Mouse (Mus musculus) stomach, embryonic 15.5 days (tissue): ENCODE measurements around the gene BC024978. TPM values are rescaled to one million over a fixed set of nuclear protein-coding genes. Genes with fewer than 3 reads are reported as not detected.

Experiments
- ATAC-seq: fragments of 200-750 bp; cut with Nextera tagmentation; 2 replicates; pipeline ENCODE4 v1.8.0; 2017; ENCODE audit warnings: low read depth, moderate number of reproducible peaks, moderate TSS enrichment; ENCODE audit not compliant: insufficient read depth, low FRiP score
- H3K27ac ChIP-seq: fragments of 300-500 bp; sonication (generic); 2 replicates; pipeline ENCODE4 v1.5.1; 2015; ENCODE audit warnings: mild to moderate bottlenecking, inconsistent platforms
- H3K27me3 ChIP-seq: fragments of 300-500 bp; sonication (generic); replicated peaks from 2 replicates; pipeline ENCODE4 v1.6.1; 2015; ENCODE audit warnings: inconsistent platforms
- H3K36me3 ChIP-seq: fragments of 300-500 bp; sonication (generic); 2 replicates; pipeline ENCODE4 v1.6.1; 2015; ENCODE audit warnings: inconsistent platforms
- H3K4me1 ChIP-seq: fragments of 300-500 bp; sonication (generic); 2 replicates; pipeline ENCODE4 v1.6.1; 2015; ENCODE audit warnings: inconsistent platforms
- H3K4me2 ChIP-seq: fragments of 300-500 bp; sonication (generic); 2 replicates; pipeline ENCODE4 v1.6.1; 2015; ENCODE audit warnings: mild to moderate bottlenecking, inconsistent platforms
- H3K4me3 ChIP-seq: fragments of 300-500 bp; sonication (generic); replicated peaks from 2 replicates; pipeline ENCODE4 v1.5.1; 2015; ENCODE audit warnings: inconsistent platforms
- H3K9ac ChIP-seq: fragments of 300-500 bp; sonication (generic); 2 replicates; pipeline ENCODE4 v1.6.1; 2015; ENCODE audit warnings: inconsistent platforms
- H3K9me3 ChIP-seq: fragments of 300-500 bp; sonication (generic); 2 replicates; pipeline ENCODE4 v1.6.1; 2016; ENCODE audit warnings: inconsistent platforms
- WGBS: fragments of 180-500 bp; shearing (Covaris S2); methylation state at CpG from one replicate; pipeline ENCODE4 v1.1.7; 2015; 5-methylcytosine and 5-hydroxymethylcytosine counted together
- polyA plus RNA-seq: library from polyadenylated mRNA; unstranded; fragments of >200 nt; fragmentation: Nextera tagmentation; extraction: Ambion mirVana; gene quantifications from 2 replicates; pipeline ENCODE4 v1.2.1, GENCODE M21; 2015

BC024978 gene
- 3.1 and 3.9 TPM in 2 replicates for polyA plus RNA-seq

GRCm38 (mm10) chr7:27195681-27196611, at the start of gene BC024978, which contains the start of gene Snrpa:
TSS of gene BC024978 (plus strand) at chr7:27195781.
TSS of gene Snrpa (minus strand) at chr7:27196271.
- Histone ChIP-seq H3K9ac (peak within 1 kb of the TSS; percentile 95), H3K27ac (peak within 1 kb of the TSS; percentile 100), H3K4me1 (peaks cover 18% of the 10 kb centered on the region), H3K27me3 (no peaks in the 10 kb centered on the region), H3K4me2 (peak within 1 kb of the TSS; percentile 75), H3K36me3 (peaks cover 34% of the 10 kb centered on the region), H3K4me3 (peak within 1 kb of the TSS; percentile 96), H3K9me3 (no peaks in the 10 kb centered on the region)
- WGBS: 1% methylated on average over 64 of the region's 64 CpGs
- peak; percentile 98 for ATAC-seq

- Histone ChIP-seq H3K27ac (peak within 1 kb of the TSS; percentile 69), H3K36me3 (peaks cover 6% of the 10 kb centered on the region), H3K9ac (no peak within 1 kb of the TSS), H3K9me3 (no peaks in the 10 kb centered on the region), H3K4me3 (no peak within 1 kb of the TSS), H3K27me3 (no peaks in the 10 kb centered on the region), H3K4me1 (peaks cover 4% of the 10 kb centered on the region; the same call in 1 of the 2 replicates), H3K4me2 (peak within 1 kb of the TSS; percentile 23; the same call in 1 of the 2 replicates)
- peak; percentile 78 for ATAC-seq
- 51% methylated on average over 10 of the region's 10 CpGs for WGBS
Observed at GRCm38 (mm10) chr7:27153205-27153764, 42.3 kb upstream of the BC024978 start, which contains the start of gene Cyp2t4. TSS of gene Cyp2t4 (plus strand) at chr7:27153714.

- no peak overlapping the region for H3K27ac ChIP-seq
- H3K4me2 ChIP-seq: no peak overlapping the region
- peaks cover 15% of the 10 kb centered on the region for H3K4me1 ChIP-seq
- peaks cover 19% of the 10 kb centered on the region for H3K36me3 ChIP-seq
- no peaks in the 10 kb centered on the region for H3K9me3 ChIP-seq
- no peaks in the 10 kb centered on the region for H3K27me3 ChIP-seq
- ATAC-seq: no peak
- H3K4me3 ChIP-seq: no peak overlapping the region
- 75% methylated on average over 13 of the region's 13 CpGs for WGBS
- no peak overlapping the region for H3K9ac ChIP-seq
Observed at GRCm38 (mm10) chr7:27156005-27156404, 39.6 kb upstream of the BC024978 start.

- Histone ChIP-seq H3K27me3 (no peaks in the 10 kb centered on the region), H3K4me3 (no peak overlapping the region), H3K4me2 (no peak overlapping the region), H3K36me3 (peaks cover 25% of the 10 kb centered on the region), H3K9ac (no peak overlapping the region), H3K4me1 (peaks cover 31% of the 10 kb centered on the region), H3K27ac (no peak overlapping the region), H3K9me3 (no peaks in the 10 kb centered on the region)
- no peak for ATAC-seq
- 94% methylated on average over 9 of the region's 9 CpGs for WGBS
Observed at GRCm38 (mm10) chr7:27158171-27158570, 37.4 kb upstream of the BC024978 start.

GRCm38 (mm10) chr7:27159256-27159655, 36.3 kb upstream of the BC024978 start:
- Histone ChIP-seq H3K27ac (no peak overlapping the region), H3K27me3 (no peaks in the 10 kb centered on the region), H3K9ac (no peak overlapping the region), H3K4me2 (no peak overlapping the region), H3K4me1 (peaks cover 38% of the 10 kb centered on the region), H3K36me3 (peaks cover 34% of the 10 kb centered on the region), H3K9me3 (no peaks in the 10 kb centered on the region), H3K4me3 (no peak overlapping the region)
- WGBS: 91% methylated on average over 6 of the region's 6 CpGs
- ATAC-seq: no peak

GRCm38 (mm10) chr7:27159882-27160281, 35.7 kb upstream of the BC024978 start:
- peaks cover 38% of the 10 kb centered on the region for H3K36me3 ChIP-seq
- H3K9ac ChIP-seq: no peak overlapping the region
- peaks cover 44% of the 10 kb centered on the region for H3K4me1 ChIP-seq
- WGBS: 15% methylated on average over 8 of the region's 8 CpGs
- H3K4me2 ChIP-seq: no peak overlapping the region
- ATAC-seq: peak; percentile 88
- no peaks in the 10 kb centered on the region for H3K9me3 ChIP-seq
- no peak overlapping the region for H3K4me3 ChIP-seq
- no peaks in the 10 kb centered on the region for H3K27me3 ChIP-seq
- H3K27ac ChIP-seq: no peak overlapping the region

GRCm38 (mm10) chr7:27160921-27161320, 34.7 kb upstream of the BC024978 start:
- Histone ChIP-seq H3K9ac (no peak overlapping the region), H3K4me1 (peaks cover 52% of the 10 kb centered on the region), H3K27ac (0 out of 2 replicates have a peak overlapping the region, but pooled peaks have one; percentile 9), H3K4me3 (no peak overlapping the region), H3K9me3 (no peaks in the 10 kb centered on the region), H3K27me3 (no peaks in the 10 kb centered on the region), H3K4me2 (no peak overlapping the region), H3K36me3 (peaks cover 38% of the 10 kb centered on the region)
- ATAC-seq: no peak
- WGBS: 82% methylated on average over 3 of the region's 3 CpGs

- H3K4me2 ChIP-seq: no peak overlapping the region
- ATAC-seq: no peak
- H3K27me3 ChIP-seq: no peaks in the 10 kb centered on the region
- H3K4me3 ChIP-seq: no peak overlapping the region
- no peaks in the 10 kb centered on the region for H3K9me3 ChIP-seq
- peaks cover 52% of the 10 kb centered on the region for H3K4me1 ChIP-seq
- peaks cover 38% of the 10 kb centered on the region for H3K36me3 ChIP-seq
- no peak overlapping the region for H3K9ac ChIP-seq
- WGBS: 73% methylated on average over 4 of the region's 4 CpGs
- H3K27ac ChIP-seq: no peak overlapping the region
Observed at GRCm38 (mm10) chr7:27161744-27162143, 33.8 kb upstream of the BC024978 start.

- peaks cover 59% of the 10 kb centered on the region for H3K4me1 ChIP-seq
- peaks cover 34% of the 10 kb centered on the region for H3K36me3 ChIP-seq
- 73% methylated on average over 5 of the region's 5 CpGs for WGBS
- H3K9ac ChIP-seq: no peak overlapping the region
- H3K4me2 ChIP-seq: peak overlapping the region; percentile 77; the same call in 1 of the 2 replicates
- no peaks in the 10 kb centered on the region for H3K27me3 ChIP-seq
- ATAC-seq: no peak
- H3K4me3 ChIP-seq: no peak overlapping the region; the same call in 1 of the 2 replicates
- no peaks in the 10 kb centered on the region for H3K9me3 ChIP-seq
- H3K27ac ChIP-seq: no peak overlapping the region
Observed at GRCm38 (mm10) chr7:27162780-27163449, 32.7 kb upstream of the BC024978 start.

- Histone ChIP-seq H3K9me3 (no peaks in the 10 kb centered on the region), H3K27ac (no peak overlapping the region), H3K9ac (no peak overlapping the region), H3K4me1 (peaks cover 59% of the 10 kb centered on the region), H3K4me3 (no peak overlapping the region; the same call in 1 of the 2 replicates), H3K36me3 (peaks cover 30% of the 10 kb centered on the region), H3K4me2 (peak overlapping the region; percentile 77), H3K27me3 (no peaks in the 10 kb centered on the region)
- ATAC-seq: no peak
- WGBS: 70% methylated on average over 5 of the region's 5 CpGs
Observed at GRCm38 (mm10) chr7:27163450-27163805, 32.2 kb upstream of the BC024978 start.

- H3K27me3 ChIP-seq: no peaks in the 10 kb centered on the region
- H3K9ac ChIP-seq: no peak overlapping the region
- H3K36me3 ChIP-seq: peaks cover 21% of the 10 kb centered on the region
- H3K4me1 ChIP-seq: peaks cover 59% of the 10 kb centered on the region
- peak overlapping the region; percentile 74 for H3K4me3 ChIP-seq
- H3K9me3 ChIP-seq: no peaks in the 10 kb centered on the region
- ATAC-seq: no peak
- peak overlapping the region; percentile 77 for H3K4me2 ChIP-seq
- no peak overlapping the region for H3K27ac ChIP-seq
- WGBS: 79% methylated on average over 33 of the region's 33 CpGs
Observed at GRCm38 (mm10) chr7:27164112-27164947, 31.3 kb upstream of the BC024978 start.
